Mouse (Mus musculus): ENCODE results near the gene Saa1. TPM values are rescaled to one million over a fixed set of nuclear protein-coding genes. Genes with fewer than 3 reads are reported as not detected.
"Not testable (repeated sequence)": the region's sequence is repeated elsewhere in the genome, so short reads cannot be mapped to it uniquely, and the experiment has no call there.

The Saa1 gene
- not detected in 2 replicates for polyA plus RNA-seq (2015; fragmentation: Nextera tagmentation; extraction: Ambion mirVana)

DNA sequence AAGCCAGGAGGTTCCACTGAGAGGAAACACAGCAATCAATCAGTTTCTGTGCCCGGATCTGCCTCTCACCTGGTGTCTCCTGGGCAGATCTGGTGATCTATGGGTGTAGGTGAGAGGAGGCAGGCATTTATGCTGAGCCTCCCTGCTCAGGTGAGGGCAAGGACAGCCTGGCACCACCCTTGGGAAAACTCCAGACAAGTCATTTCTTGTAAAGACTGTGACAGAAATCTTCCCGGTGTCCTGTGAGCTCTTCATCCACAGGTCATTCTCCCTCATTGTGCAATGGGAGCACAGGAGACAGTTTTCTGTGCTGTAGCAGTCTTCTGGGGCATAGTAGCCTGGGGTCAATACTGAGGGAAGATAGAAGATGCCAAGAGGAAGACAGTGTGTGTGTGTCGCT is at the start of gene Saa1:
TSS of gene Saa1 (minus strand) at position 101 of the 400 bp plus-strand sequence.
- not testable (repeated sequence) for H3K36me3 ChIP-seq (ENCODE audit: control insufficient read depth, insufficient read depth); H3K4me1 ChIP-seq (replicated peaks; ENCODE audit: control insufficient read depth, insufficient read depth, low read length); H3K9me3 ChIP-seq (ENCODE audit: control insufficient read depth, low read length); ATAC-seq; H3K4me3 ChIP-seq (replicated peaks; ENCODE audit: low read length); H3K4me2 ChIP-seq (ENCODE audit: low read length); H3K27ac ChIP-seq (ENCODE audit: low read length); H3K27me3 ChIP-seq (replicated peaks; ENCODE audit: control insufficient read depth, insufficient read depth, low read length); H3K9ac ChIP-seq (replicated peaks; ENCODE audit: low read depth, low read length)
- WGBS, result 81% methylated on average over 3 of the region's 3 CpGs

DNA sequence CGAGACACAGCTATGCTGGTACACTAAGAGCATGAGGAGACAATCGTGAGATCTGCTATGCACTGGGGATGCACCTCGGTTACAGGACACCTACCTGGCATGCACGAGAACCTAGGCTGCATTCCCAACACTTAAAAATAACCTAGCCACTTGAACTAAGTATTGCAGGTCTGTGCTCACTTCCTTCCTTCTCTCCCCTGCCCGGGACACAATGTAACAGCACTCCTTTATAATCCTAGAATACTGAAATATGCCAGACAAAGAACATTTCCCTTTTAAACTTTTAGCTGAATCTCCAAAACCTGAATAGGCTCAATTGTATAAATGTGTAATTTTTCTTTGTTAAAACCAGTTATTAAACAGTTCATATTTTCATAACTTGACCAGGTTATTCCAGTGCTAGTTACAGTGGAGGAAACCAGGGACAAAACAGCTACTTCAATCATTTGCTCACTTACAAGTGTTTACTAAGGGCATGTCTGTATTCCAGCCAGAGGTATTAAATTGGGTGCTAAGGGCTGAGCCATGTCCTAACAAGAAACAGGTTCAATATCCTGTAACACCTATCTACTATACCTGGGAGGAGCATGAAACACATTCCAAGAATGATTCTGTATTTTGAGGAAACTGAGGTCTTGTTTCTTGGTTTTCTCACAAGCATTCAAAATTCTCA is 46.5 kb upstream of the Saa1 start:
- Histone ChIP-seq H3K9me3 (ENCODE audit: control insufficient read depth, low read length) (no peaks in the 10 kb centered on the region), H3K9ac (replicated peaks; ENCODE audit: low read depth, low read length) (no peak overlapping the region), H3K27ac (ENCODE audit: low read length) (no peak overlapping the region), H3K4me1 (replicated peaks; ENCODE audit: control insufficient read depth, insufficient read depth, low read length) (peaks cover 2% of the 10 kb centered on the region; the same call in 1 of the 2 replicates), H3K27me3 (replicated peaks; ENCODE audit: control insufficient read depth, insufficient read depth, low read length) (no peaks in the 10 kb centered on the region), H3K36me3 (ENCODE audit: control insufficient read depth, insufficient read depth) (peaks cover 29% of the 10 kb centered on the region), H3K4me3 (replicated peaks; ENCODE audit: low read length) (no peak overlapping the region), H3K4me2 (ENCODE audit: low read length) (no peak overlapping the region)
- no peak for ATAC-seq
- 94% methylated on average over 5 of the region's 5 CpGs for WGBS

DNA sequence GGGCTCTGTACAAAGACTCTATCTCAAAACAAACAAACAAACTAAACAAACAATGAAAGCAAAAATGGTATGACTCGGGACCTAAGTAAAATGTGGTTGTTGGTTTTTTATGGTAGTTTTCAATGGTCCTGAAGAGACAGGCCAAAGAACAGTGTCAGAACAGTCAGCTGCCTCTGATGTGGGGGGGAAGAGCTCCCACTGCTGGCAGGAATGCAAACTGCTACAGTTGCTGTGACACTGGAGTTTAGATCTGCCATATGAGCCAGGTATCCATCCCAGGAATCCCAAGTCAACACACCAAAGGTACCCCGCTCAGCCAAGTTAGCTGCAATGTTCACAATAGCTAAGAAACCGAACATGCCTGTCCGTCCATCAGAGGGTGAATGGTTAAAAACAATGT is 27.9 kb upstream of the Saa1 start:
- WGBS, result 63% methylated on average over 4 of the region's 4 CpGs
- H3K27me3 ChIP-seq (replicated peaks; ENCODE audit: control insufficient read depth, insufficient read depth, low read length), result no peaks in the 10 kb centered on the region
- no peak for ATAC-seq
- H3K4me3 ChIP-seq (replicated peaks; ENCODE audit: low read length), result no peak overlapping the region
- no peaks in the 10 kb centered on the region for H3K9me3 ChIP-seq (ENCODE audit: control insufficient read depth, low read length)
- H3K36me3 ChIP-seq (ENCODE audit: control insufficient read depth, insufficient read depth), result peaks cover 39% of the 10 kb centered on the region
- no peaks in the 10 kb centered on the region for H3K4me1 ChIP-seq (replicated peaks; ENCODE audit: control insufficient read depth, insufficient read depth, low read length)
- H3K9ac ChIP-seq (replicated peaks; ENCODE audit: low read depth, low read length), result no peak overlapping the region
- H3K27ac ChIP-seq (ENCODE audit: low read length), result no peak overlapping the region
- no peak overlapping the region for H3K4me2 ChIP-seq (ENCODE audit: low read length)

DNA sequence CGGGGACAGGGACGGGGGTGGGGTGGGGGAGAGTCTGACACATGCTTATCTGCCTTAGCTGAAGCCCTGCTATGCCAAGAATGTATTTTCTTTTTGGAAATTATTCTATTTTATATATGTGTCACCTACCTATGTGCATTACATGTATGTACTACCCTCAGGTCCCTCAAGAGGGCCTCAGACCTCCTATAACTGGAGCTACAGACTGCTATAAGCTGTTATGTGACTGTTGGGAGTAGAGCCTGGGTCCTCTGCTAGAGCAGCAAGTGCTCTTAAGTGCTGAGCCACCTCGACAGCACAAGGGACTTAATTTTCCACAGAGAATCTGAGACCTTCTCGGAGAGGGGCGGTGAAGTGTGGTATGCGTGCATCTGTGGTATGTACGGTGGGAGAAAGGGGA is 25.7 kb upstream of the Saa1 start:
- ATAC-seq, result no peak

DNA sequence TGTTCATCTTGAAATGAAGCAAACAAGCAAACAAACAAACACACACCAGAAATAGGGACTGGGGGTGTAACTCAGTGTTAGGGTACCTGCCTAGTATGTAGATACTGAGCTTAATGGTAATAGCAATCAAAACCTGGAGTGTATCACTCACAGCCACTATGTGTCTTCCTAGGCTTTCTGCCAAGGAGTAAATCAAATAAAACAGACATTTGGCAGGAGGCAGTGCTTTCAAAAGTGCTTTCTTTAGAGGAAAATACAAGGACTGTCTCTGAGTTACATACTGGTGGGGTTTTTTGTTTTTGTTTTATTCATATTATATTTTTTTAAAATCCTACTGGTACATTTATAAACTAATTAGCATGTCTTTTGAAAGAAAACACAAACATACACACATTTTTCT is 24.6 kb upstream of the Saa1 start:
- no peak overlapping the region for H3K4me3 ChIP-seq (replicated peaks; ENCODE audit: low read length)
- no peak for ATAC-seq
- H3K4me2 ChIP-seq (ENCODE audit: low read length), result no peak overlapping the region
- H3K27ac ChIP-seq (ENCODE audit: low read length), result no peak overlapping the region
- no peaks in the 10 kb centered on the region for H3K9me3 ChIP-seq (ENCODE audit: control insufficient read depth, low read length)
- H3K27me3 ChIP-seq (replicated peaks; ENCODE audit: control insufficient read depth, insufficient read depth, low read length), result no peaks in the 10 kb centered on the region
- peaks cover 25% of the 10 kb centered on the region for H3K36me3 ChIP-seq (ENCODE audit: control insufficient read depth, insufficient read depth)
- no peak overlapping the region for H3K9ac ChIP-seq (replicated peaks; ENCODE audit: low read depth, low read length)
- H3K4me1 ChIP-seq (replicated peaks; ENCODE audit: control insufficient read depth, insufficient read depth, low read length), result no peaks in the 10 kb centered on the region

More for the DNA sequence above, 25.7 kb upstream of the Saa1 start:
- Histone ChIP-seq H3K36me3 (ENCODE audit: control insufficient read depth, insufficient read depth) (peaks cover 32% of the 10 kb centered on the region), H3K9ac (replicated peaks; ENCODE audit: low read depth, low read length) (no peak overlapping the region), H3K4me2 (ENCODE audit: low read length) (no peak overlapping the region), H3K27ac (ENCODE audit: low read length) (no peak overlapping the region), H3K4me3 (replicated peaks; ENCODE audit: low read length) (no peak overlapping the region), H3K4me1 (replicated peaks; ENCODE audit: control insufficient read depth, insufficient read depth, low read length) (no peaks in the 10 kb centered on the region), H3K27me3 (replicated peaks; ENCODE audit: control insufficient read depth, insufficient read depth, low read length) (no peaks in the 10 kb centered on the region), H3K9me3 (ENCODE audit: control insufficient read depth, low read length) (no peaks in the 10 kb centered on the region)
- 95% methylated on average over 7 of the region's 7 CpGs for WGBS

DNA sequence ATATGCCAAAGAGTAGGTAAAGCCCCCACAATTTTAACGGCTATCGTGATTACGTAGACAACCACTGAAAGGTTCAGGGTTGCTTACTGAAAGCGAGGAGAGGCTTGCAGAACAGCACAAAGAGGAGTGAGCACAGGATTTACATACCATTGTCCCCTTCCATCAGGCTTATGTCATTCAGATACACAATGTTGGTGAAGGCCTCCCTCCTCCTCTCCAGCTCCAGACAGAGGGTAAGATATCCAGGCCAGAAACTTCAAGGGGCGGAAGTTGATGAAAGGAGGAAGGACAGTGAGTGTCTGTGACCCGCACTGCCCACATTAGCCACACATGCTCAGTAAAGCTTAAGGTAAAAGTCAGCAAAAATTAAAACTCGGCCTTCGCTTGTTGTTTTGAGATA is 21.9 kb upstream of the Saa1 start:
- Histone ChIP-seq H3K27me3 (replicated peaks; ENCODE audit: control insufficient read depth, insufficient read depth, low read length) (no peaks in the 10 kb centered on the region), H3K4me1 (replicated peaks; ENCODE audit: control insufficient read depth, insufficient read depth, low read length) (no peaks in the 10 kb centered on the region), H3K4me3 (replicated peaks; ENCODE audit: low read length) (no peak overlapping the region), H3K9me3 (ENCODE audit: control insufficient read depth, low read length) (no peaks in the 10 kb centered on the region), H3K9ac (replicated peaks; ENCODE audit: low read depth, low read length) (no peak overlapping the region), H3K4me2 (ENCODE audit: low read length) (no peak overlapping the region), H3K27ac (ENCODE audit: low read length) (no peak overlapping the region), H3K36me3 (ENCODE audit: control insufficient read depth, insufficient read depth) (peaks cover 18% of the 10 kb centered on the region)
- WGBS, result 67% methylated on average over 8 of the region's 8 CpGs
- no peak for ATAC-seq

DNA sequence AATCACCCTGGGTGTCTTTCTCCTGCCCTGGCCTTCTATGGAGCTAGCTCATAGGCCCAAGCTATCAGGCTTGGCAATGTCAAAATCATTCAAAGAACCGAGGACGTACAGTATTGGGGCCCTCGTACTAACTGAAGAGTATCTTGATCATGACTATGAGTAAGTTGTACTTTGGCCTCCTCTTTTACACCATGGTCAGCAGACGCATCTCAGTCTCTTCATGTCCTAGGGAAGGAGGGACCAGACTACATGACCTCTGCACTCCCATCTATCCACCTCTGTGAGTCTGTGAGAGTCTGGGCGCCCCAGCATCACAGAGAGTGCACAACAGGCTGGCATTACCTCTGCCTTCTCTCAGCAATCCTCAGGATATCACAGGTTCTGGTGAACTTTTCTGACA is 19.8 kb upstream of the Saa1 start:
- H3K36me3 ChIP-seq (ENCODE audit: control insufficient read depth, insufficient read depth), result peaks cover 4% of the 10 kb centered on the region
- H3K4me2 ChIP-seq (ENCODE audit: low read length), result no peak overlapping the region
- H3K4me1 ChIP-seq (replicated peaks; ENCODE audit: control insufficient read depth, insufficient read depth, low read length), result no peaks in the 10 kb centered on the region
- no peak for ATAC-seq
- 95% methylated on average over 5 of the region's 5 CpGs for WGBS
- no peak overlapping the region for H3K27ac ChIP-seq (ENCODE audit: low read length)
- no peaks in the 10 kb centered on the region for H3K27me3 ChIP-seq (replicated peaks; ENCODE audit: control insufficient read depth, insufficient read depth, low read length)
- H3K9ac ChIP-seq (replicated peaks; ENCODE audit: low read depth, low read length), result no peak overlapping the region
- H3K4me3 ChIP-seq (replicated peaks; ENCODE audit: low read length), result no peak overlapping the region
- H3K9me3 ChIP-seq (ENCODE audit: control insufficient read depth, low read length), result no peaks in the 10 kb centered on the region

DNA sequence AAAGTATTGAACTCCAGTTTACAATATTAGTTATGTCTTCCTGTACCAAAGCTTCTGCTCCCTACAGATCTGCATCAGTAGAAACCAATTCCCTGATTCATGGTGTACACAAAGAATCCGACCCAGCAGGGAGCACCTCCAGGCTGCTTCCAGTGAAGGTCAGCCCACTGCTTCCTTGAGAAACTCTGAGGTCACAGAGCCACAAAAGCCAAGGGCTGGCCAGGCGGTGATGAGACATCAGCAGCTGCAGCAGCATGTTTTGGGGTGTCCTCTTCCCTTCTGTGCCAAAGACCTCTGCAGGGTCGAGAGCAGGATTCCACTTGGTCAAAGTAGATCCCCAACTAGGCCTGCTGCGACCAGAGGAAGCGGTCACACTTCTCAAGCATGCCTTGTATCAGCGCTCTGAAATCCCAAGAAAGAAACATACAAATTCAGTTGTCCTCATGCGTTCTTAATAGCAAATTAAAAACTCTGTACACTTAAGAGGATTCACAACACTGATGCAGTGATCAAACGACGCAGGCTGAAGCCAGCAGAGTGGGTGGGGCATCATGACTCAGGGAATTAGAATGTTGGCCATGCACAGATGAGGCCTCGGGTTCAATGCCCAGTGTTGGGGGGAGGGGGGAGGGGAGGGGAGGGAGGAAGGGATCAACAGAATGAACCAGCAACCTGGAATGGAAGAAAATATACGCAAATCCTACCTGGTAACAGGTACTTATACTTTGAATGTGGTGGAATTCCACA is 18.4 kb upstream of the Saa1 start:
- H3K9ac ChIP-seq (replicated peaks; ENCODE audit: low read depth, low read length), result no peak overlapping the region
- WGBS, result 72% methylated on average over 11 of the region's 11 CpGs
- H3K4me3 ChIP-seq (replicated peaks; ENCODE audit: low read length), result no peak overlapping the region
- no peaks in the 10 kb centered on the region for H3K27me3 ChIP-seq (replicated peaks; ENCODE audit: control insufficient read depth, insufficient read depth, low read length)
- H3K36me3 ChIP-seq (ENCODE audit: control insufficient read depth, insufficient read depth), result peaks cover 4% of the 10 kb centered on the region
- no peak overlapping the region for H3K4me2 ChIP-seq (ENCODE audit: low read length)
- no peak overlapping the region for H3K27ac ChIP-seq (ENCODE audit: low read length)
- no peak for ATAC-seq
- H3K9me3 ChIP-seq (ENCODE audit: control insufficient read depth, low read length), result no peaks in the 10 kb centered on the region
- no peaks in the 10 kb centered on the region for H3K4me1 ChIP-seq (replicated peaks; ENCODE audit: control insufficient read depth, insufficient read depth, low read length)

DNA sequence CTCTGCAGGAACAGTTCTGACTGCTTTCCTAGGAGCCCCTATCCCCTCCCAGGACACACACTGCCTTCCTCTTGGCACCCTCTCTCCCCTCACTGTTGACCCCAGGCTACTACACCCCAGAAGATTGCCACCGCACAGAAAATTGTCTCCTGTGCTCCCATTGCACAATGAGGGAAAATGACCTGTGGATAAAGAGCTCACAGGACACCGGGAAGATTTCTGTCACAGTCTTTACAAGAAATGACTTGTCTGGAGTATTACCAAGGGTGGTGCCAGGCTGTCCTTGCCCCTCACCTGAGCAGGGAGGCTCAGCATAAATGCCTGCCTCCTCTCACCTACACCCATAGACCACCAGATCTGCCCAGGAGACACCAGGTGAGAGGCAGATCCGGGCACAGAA is 8.7 kb upstream of the Saa1 start, which contains the start of gene Saa2:
TSS of gene Saa2 (plus strand) at position 301 of the 400 bp plus-strand sequence.
- Histone ChIP-seq H3K9me3 (ENCODE audit: control insufficient read depth, low read length) (no peaks in the 10 kb centered on the region), H3K9ac (replicated peaks; ENCODE audit: low read depth, low read length) (no peak within 1 kb of the TSS), H3K4me2 (ENCODE audit: low read length) (no peak within 1 kb of the TSS), H3K36me3 (ENCODE audit: control insufficient read depth, insufficient read depth) (no peaks in the 10 kb centered on the region), H3K4me3 (replicated peaks; ENCODE audit: low read length) (no peak within 1 kb of the TSS), H3K4me1 (replicated peaks; ENCODE audit: control insufficient read depth, insufficient read depth, low read length) (no peaks in the 10 kb centered on the region), H3K27ac (ENCODE audit: low read length) (no peak within 1 kb of the TSS), H3K27me3 (replicated peaks; ENCODE audit: control insufficient read depth, insufficient read depth, low read length) (no peaks in the 10 kb centered on the region)
- 80% methylated on average over 3 of the region's 3 CpGs for WGBS
- no peak for ATAC-seq

Data from forebrain, embryonic 16.5 days (tissue).